Mouse (Mus musculus) neural tube, embryonic 11.5 days (tissue): ENCODE results near the gene Slc1a3. TPM values are rescaled to one million over a fixed set of nuclear protein-coding genes. Genes with fewer than 3 reads are reported as not detected.
"Not testable (repeated sequence)": the region's sequence is repeated elsewhere in the genome, so short reads cannot be mapped to it uniquely, and the experiment has no call there.

ENCODE experiments used
- ATAC-seq: fragments of 200-750 bp; cut with Nextera tagmentation; 2 replicates; pipeline ENCODE4 v1.8.0; 2017; ENCODE audit warnings: moderate number of reproducible peaks, mild to moderate bottlenecking, moderate TSS enrichment, moderate library complexity; ENCODE audit not compliant: insufficient read depth, low FRiP score, low TSS enrichment
- DNase-seq: peaks from one replicate; pipeline ENCODE4 v3.0.0-alpha.2; 2015; ENCODE audit warnings: low spot score
- H3K27ac ChIP-seq: fragments of 300-500 bp; sonication (generic); 2 replicates; pipeline ENCODE4 v1.5.1; 2014; ENCODE audit warnings: low read depth, mild to moderate bottlenecking, low read length
- H3K27me3 ChIP-seq: fragments of 300-500 bp; sonication (generic); 2 replicates; pipeline ENCODE4 v1.6.1; 2014; ENCODE audit warnings: mild to moderate bottlenecking, low read length, mixed read lengths; ENCODE audit not compliant: control insufficient read depth, insufficient read depth
- H3K36me3 ChIP-seq: fragments of 300-500 bp; sonication (generic); 2 replicates; pipeline ENCODE4 v1.6.1; 2014; ENCODE audit warnings: mild to moderate bottlenecking, low read length, moderate library complexity, mixed read lengths; ENCODE audit not compliant: control insufficient read depth, insufficient read depth
- H3K4me1 ChIP-seq: fragments of 300-500 bp; sonication (generic); 2 replicates; pipeline ENCODE4 v1.6.1; 2014; ENCODE audit warnings: low read length, mixed read lengths; ENCODE audit not compliant: control insufficient read depth, insufficient read depth
- H3K4me2 ChIP-seq: fragments of 300-500 bp; sonication (generic); 2 replicates; pipeline ENCODE4 v1.6.1; 2014; ENCODE audit warnings: low read depth, mild to moderate bottlenecking, moderate library complexity
- H3K4me3 ChIP-seq: fragments of 300-500 bp; sonication (generic); 2 replicates; pipeline ENCODE4 v1.5.1; 2014; ENCODE audit warnings: low read depth, low read length
- H3K9ac ChIP-seq: fragments of 300-500 bp; sonication (generic); 2 replicates; pipeline ENCODE4 v1.6.1; 2014; ENCODE audit warnings: mild to moderate bottlenecking, low read length
- H3K9me3 ChIP-seq: fragments of 300-500 bp; sonication (generic); 2 replicates; pipeline ENCODE4 v1.6.1; 2016; ENCODE audit warnings: low read length; ENCODE audit not compliant: control insufficient read depth
- WGBS: fragments of 180-500 bp; shearing (Covaris S2); extraction: QIAGEN DNeasy Blood & Tissue Kit; methylation state at CpG from one replicate; pipeline ENCODE4 v1.1.7; 2014; 5-methylcytosine and 5-hydroxymethylcytosine counted together
- polyA plus RNA-seq: library from polyadenylated mRNA; unstranded; fragments of >200 nt; fragmentation: Nextera tagmentation; extraction: Ambion mirVana; gene quantifications from 2 replicates; pipeline ENCODE4 v1.2.1, GENCODE M21; 2014

Gene Slc1a3
- polyA plus RNA-seq, 1 experiment from 2014 or later: 58.6 TPM

- Histone ChIP-seq H3K27me3 (no peaks in the 10 kb centered on the region), H3K9me3 (no peaks in the 10 kb centered on the region), H3K36me3 (no peaks in the 10 kb centered on the region), H3K4me3 (no peak overlapping the region), H3K4me1 (no peaks in the 10 kb centered on the region; the same call in 1 of the 2 replicates), H3K27ac (no peak overlapping the region), H3K9ac (no peak overlapping the region), H3K4me2 (no peak overlapping the region)
- DNase-seq (no peak), ATAC-seq (no peak)
Observed at GRCm38 (mm10) chr15:8715666-8716065, 5.1 kb upstream of the Slc1a3 start.

- H3K9me3 ChIP-seq: no peaks in the 10 kb centered on the region
- H3K27ac ChIP-seq: no peak overlapping the region
- no peak overlapping the region for H3K4me2 ChIP-seq
- DNase-seq: no peak
- H3K27me3 ChIP-seq: no peaks in the 10 kb centered on the region
- WGBS: 56% methylated on average over 2 of the region's 2 CpGs
- H3K4me1 ChIP-seq: no peaks in the 10 kb centered on the region; the same call in 1 of the 2 replicates
- ATAC-seq: no peak
- no peak overlapping the region for H3K9ac ChIP-seq
- H3K4me3 ChIP-seq: no peak overlapping the region
- no peaks in the 10 kb centered on the region for H3K36me3 ChIP-seq
Observed at GRCm38 (mm10) chr15:8712433-8712984, 1.9 kb upstream of the Slc1a3 start.

- Histone ChIP-seq H3K9ac (no peak overlapping the region), H3K4me2 (no peak overlapping the region), H3K4me1 (no peaks in the 10 kb centered on the region), H3K4me3 (no peak overlapping the region), H3K9me3 (no peaks in the 10 kb centered on the region), H3K27ac (no peak overlapping the region), H3K27me3 (no peaks in the 10 kb centered on the region), H3K36me3 (no peaks in the 10 kb centered on the region)
- WGBS: 66% methylated on average over 9 of the region's 9 CpGs
- DNase-seq (no peak), ATAC-seq (no peak)
Observed at GRCm38 (mm10) chr15:8711630-8712310, 1.2 kb upstream of the Slc1a3 start.

GRCm38 (mm10) chr15:8709578-8709977 is 986 bp downstream of the Slc1a3 start:
- Histone ChIP-seq H3K27me3 (no peaks in the 10 kb centered on the region), H3K4me2 (peak overlapping the region; percentile 86), H3K9ac (peak overlapping the region; percentile 37), H3K36me3 (no peaks in the 10 kb centered on the region), H3K4me3 (peak overlapping the region; percentile 56), H3K27ac (no peak overlapping the region), H3K4me1 (no peaks in the 10 kb centered on the region), H3K9me3 (no peaks in the 10 kb centered on the region)
- DNase-seq (peak; percentile 60), ATAC-seq (no peak)
- WGBS: 1% methylated on average over 11 of the region's 11 CpGs

GRCm38 (mm10) chr15:8706613-8707012 is 4.0 kb downstream of the Slc1a3 start:
- Histone ChIP-seq H3K4me1 (no peaks in the 10 kb centered on the region), H3K27ac (no peak overlapping the region), H3K9me3 (no peaks in the 10 kb centered on the region), H3K9ac (no peak overlapping the region), H3K4me2 (no peak overlapping the region), H3K36me3 (no peaks in the 10 kb centered on the region), H3K27me3 (no peaks in the 10 kb centered on the region), H3K4me3 (no peak overlapping the region)
- ATAC-seq: no peak
- no peak for DNase-seq
- WGBS: 95% methylated on average over 5 of the region's 5 CpGs

GRCm38 (mm10) chr15:8706178-8706577 is 4.4 kb downstream of the Slc1a3 start:
- H3K9me3 ChIP-seq: no peaks in the 10 kb centered on the region
- H3K36me3 ChIP-seq: no peaks in the 10 kb centered on the region
- no peaks in the 10 kb centered on the region for H3K27me3 ChIP-seq
- H3K4me1 ChIP-seq: no peaks in the 10 kb centered on the region
- no peak overlapping the region for H3K4me3 ChIP-seq
- no peak overlapping the region for H3K4me2 ChIP-seq
- 90% methylated on average over 4 of the region's 4 CpGs for WGBS
- no peak for DNase-seq
- no peak overlapping the region for H3K9ac ChIP-seq
- H3K27ac ChIP-seq: no peak overlapping the region
- no peak for ATAC-seq

GRCm38 (mm10) chr15:8705560-8705959 is 5.0 kb downstream of the Slc1a3 start:
- not testable (repeated sequence) for H3K4me2 ChIP-seq, H3K9me3 ChIP-seq, DNase-seq, H3K36me3 ChIP-seq, H3K27me3 ChIP-seq, ATAC-seq, H3K9ac ChIP-seq, H3K27ac ChIP-seq, H3K4me1 ChIP-seq, H3K4me3 ChIP-seq
- 97% methylated on average over 1 of the region's 1 CpGs for WGBS

GRCm38 (mm10) chr15:8697976-8698375 is 12.6 kb downstream of the Slc1a3 start:
- Histone ChIP-seq H3K36me3 (no peaks in the 10 kb centered on the region), H3K4me3 (no peak overlapping the region), H3K4me1 (no peaks in the 10 kb centered on the region), H3K27me3 (no peaks in the 10 kb centered on the region), H3K9ac (no peak overlapping the region), H3K27ac (no peak overlapping the region), H3K4me2 (no peak overlapping the region), H3K9me3 (no peaks in the 10 kb centered on the region)
- DNase-seq (no peak), ATAC-seq (no peak)
- WGBS: 58% methylated on average over 3 of the region's 3 CpGs

- Histone ChIP-seq H3K9ac (no peak overlapping the region), H3K4me3 (no peak overlapping the region), H3K27me3 (no peaks in the 10 kb centered on the region), H3K36me3 (no peaks in the 10 kb centered on the region), H3K4me2 (no peak overlapping the region), H3K9me3 (no peaks in the 10 kb centered on the region), H3K27ac (no peak overlapping the region), H3K4me1 (no peaks in the 10 kb centered on the region)
- DNase-seq: no peak
- ATAC-seq: no peak
- 66% methylated on average over 3 of the region's 3 CpGs for WGBS
Observed at GRCm38 (mm10) chr15:8697500-8697899, 13.1 kb downstream of the Slc1a3 start.
